Mouse (Mus musculus) kidney, embryonic 15.5 days (tissue): Measurements from ENCODE around the gene Trpm3. TPM values are rescaled to one million over a fixed set of nuclear protein-coding genes. Genes with fewer than 3 reads are reported as not detected.

Experiments
- ATAC-seq: fragments of 200-750 bp; cut with Nextera tagmentation; replicated peaks from 2 replicates; pipeline ENCODE4 v1.8.0; 2017; ENCODE audit warnings: moderate TSS enrichment; ENCODE audit not compliant: low FRiP score
- H3K27ac ChIP-seq: fragments of 300-500 bp; sonication (generic); 2 replicates; pipeline ENCODE4 v1.5.1; 2015; ENCODE audit warnings: mild to moderate bottlenecking, inconsistent platforms
- H3K27me3 ChIP-seq: fragments of 300-500 bp; sonication (generic); 2 replicates; pipeline ENCODE4 v1.6.1; 2015; ENCODE audit warnings: inconsistent platforms
- H3K36me3 ChIP-seq: fragments of 300-500 bp; sonication (generic); 2 replicates; pipeline ENCODE4 v1.6.1; 2015; ENCODE audit warnings: inconsistent platforms
- H3K4me1 ChIP-seq: fragments of 300-500 bp; sonication (generic); 2 replicates; pipeline ENCODE4 v1.6.1; 2015; ENCODE audit warnings: inconsistent platforms
- H3K4me2 ChIP-seq: fragments of 300-500 bp; sonication (generic); 2 replicates; pipeline ENCODE4 v1.6.1; 2015; ENCODE audit warnings: moderate library complexity, mild to moderate bottlenecking, inconsistent platforms
- H3K4me3 ChIP-seq: fragments of 300-500 bp; sonication (generic); replicated peaks from 2 replicates; pipeline ENCODE4 v1.5.1; 2015; ENCODE audit warnings: mild to moderate bottlenecking, inconsistent platforms
- H3K9ac ChIP-seq: fragments of 300-500 bp; sonication (generic); 2 replicates; pipeline ENCODE4 v1.6.1; 2015; ENCODE audit warnings: mild to moderate bottlenecking, inconsistent platforms
- H3K9me3 ChIP-seq: fragments of 300-500 bp; sonication (generic); replicated peaks from 2 replicates; pipeline ENCODE4 v1.6.1; 2016; ENCODE audit warnings: inconsistent platforms
- WGBS: fragments of 180-500 bp; shearing (Covaris S2); methylation state at CpG from one replicate; pipeline ENCODE4 v1.1.7; 2015; ENCODE audit warnings: mixed read lengths; 5-methylcytosine and 5-hydroxymethylcytosine counted together
- polyA plus RNA-seq: library from polyadenylated mRNA; unstranded; fragments of >200 nt; fragmentation: Nextera tagmentation; extraction: Ambion mirVana; gene quantifications from 2 replicates; pipeline ENCODE4 v1.2.1, GENCODE M21; 2015

Gene Trpm3
- polyA plus RNA-seq, 1 experiment from 2014 or later = 3.5 TPM

GRCm38 (mm10) chr19:22960450-22961265 lies 821.8 kb downstream of the Trpm3 start:
- H3K4me1 ChIP-seq = peaks cover 17% of the 10 kb centered on the region
- H3K9ac ChIP-seq = no peak overlapping the region
- H3K27ac ChIP-seq = no peak overlapping the region
- peak overlapping the region; percentile 44 for H3K4me2 ChIP-seq
- no peak overlapping the region for H3K4me3 ChIP-seq
- peak; percentile 66 for ATAC-seq
- H3K36me3 ChIP-seq = no peaks in the 10 kb centered on the region
- H3K9me3 ChIP-seq = no peaks in the 10 kb centered on the region
- WGBS = 57% methylated on average over 14 of the region's 14 CpGs
- H3K27me3 ChIP-seq = no peaks in the 10 kb centered on the region

- no peak overlapping the region for H3K9ac ChIP-seq
- no peak for ATAC-seq
- no peaks in the 10 kb centered on the region for H3K36me3 ChIP-seq
- H3K4me2 ChIP-seq = no peak overlapping the region
- no peak overlapping the region for H3K4me3 ChIP-seq
- no peaks in the 10 kb centered on the region for H3K9me3 ChIP-seq
- 66% methylated on average over 12 of the region's 12 CpGs for WGBS
- no peak overlapping the region for H3K27ac ChIP-seq
- peaks cover 17% of the 10 kb centered on the region for H3K4me1 ChIP-seq
- H3K27me3 ChIP-seq = no peaks in the 10 kb centered on the region
These were observed 823.3 kb downstream of the Trpm3 start for GRCm38 (mm10) chr19:22962001-22962708.

GRCm38 (mm10) chr19:22962731-22963130 lies 823.9 kb downstream of the Trpm3 start:
- ATAC-seq = no peak
- Histone ChIP-seq H3K27me3 (no peaks in the 10 kb centered on the region), H3K4me2 (no peak overlapping the region), H3K36me3 (no peaks in the 10 kb centered on the region), H3K9me3 (no peaks in the 10 kb centered on the region), H3K4me1 (peaks cover 17% of the 10 kb centered on the region), H3K9ac (no peak overlapping the region), H3K4me3 (no peak overlapping the region), H3K27ac (no peak overlapping the region)
- WGBS = 33% methylated on average over 8 of the region's 8 CpGs

- H3K9me3 ChIP-seq = no peaks in the 10 kb centered on the region
- ATAC-seq = no peak
- no peak overlapping the region for H3K4me3 ChIP-seq
- H3K4me2 ChIP-seq = no peak overlapping the region
- H3K9ac ChIP-seq = no peak overlapping the region
- 56% methylated on average over 6 of the region's 6 CpGs for WGBS
- no peak overlapping the region for H3K27ac ChIP-seq
- H3K4me1 ChIP-seq = peaks cover 17% of the 10 kb centered on the region
- no peaks in the 10 kb centered on the region for H3K36me3 ChIP-seq
- H3K27me3 ChIP-seq = no peaks in the 10 kb centered on the region
These were observed 825.0 kb downstream of the Trpm3 start for GRCm38 (mm10) chr19:22963726-22964398.

GRCm38 (mm10) chr19:22965470-22965869 lies 826.6 kb downstream of the Trpm3 start:
- no peaks in the 10 kb centered on the region for H3K27me3 ChIP-seq
- no peak overlapping the region for H3K9ac ChIP-seq
- 65% methylated on average over 6 of the region's 6 CpGs for WGBS
- H3K4me3 ChIP-seq = no peak overlapping the region
- H3K9me3 ChIP-seq = no peaks in the 10 kb centered on the region
- no peak for ATAC-seq
- H3K27ac ChIP-seq = no peak overlapping the region
- no peaks in the 10 kb centered on the region for H3K36me3 ChIP-seq
- peaks cover 17% of the 10 kb centered on the region for H3K4me1 ChIP-seq
- no peak overlapping the region for H3K4me2 ChIP-seq

GRCm38 (mm10) chr19:22973294-22973693 lies 834.4 kb downstream of the Trpm3 start:
- no peaks in the 10 kb centered on the region for H3K36me3 ChIP-seq
- H3K27me3 ChIP-seq = no peaks in the 10 kb centered on the region
- H3K9me3 ChIP-seq = no peaks in the 10 kb centered on the region
- WGBS = 92% methylated on average over 3 of the region's 3 CpGs
- no peak overlapping the region for H3K9ac ChIP-seq
- H3K27ac ChIP-seq = no peak overlapping the region
- no peaks in the 10 kb centered on the region for H3K4me1 ChIP-seq
- H3K4me3 ChIP-seq = no peak overlapping the region
- ATAC-seq = no peak
- H3K4me2 ChIP-seq = no peak overlapping the region

GRCm38 (mm10) chr19:22973727-22974126 lies 834.9 kb downstream of the Trpm3 start:
- no peaks in the 10 kb centered on the region for H3K9me3 ChIP-seq
- no peak overlapping the region for H3K4me3 ChIP-seq
- no peak overlapping the region for H3K4me2 ChIP-seq
- 89% methylated on average over 5 of the region's 5 CpGs for WGBS
- no peak overlapping the region for H3K27ac ChIP-seq
- H3K36me3 ChIP-seq = no peaks in the 10 kb centered on the region
- ATAC-seq = no peak
- no peaks in the 10 kb centered on the region for H3K27me3 ChIP-seq
- no peaks in the 10 kb centered on the region for H3K4me1 ChIP-seq
- no peak overlapping the region for H3K9ac ChIP-seq

GRCm38 (mm10) chr19:22975801-22976200 lies 837.0 kb downstream of the Trpm3 start:
- no peak for ATAC-seq
- H3K9ac ChIP-seq = no peak overlapping the region
- 88% methylated on average over 5 of the region's 5 CpGs for WGBS

GRCm38 (mm10) chr19:22977508-22977907 lies 838.7 kb downstream of the Trpm3 start:
- Histone ChIP-seq H3K9me3 (no peaks in the 10 kb centered on the region), H3K4me2 (no peak overlapping the region), H3K27ac (no peak overlapping the region), H3K4me3 (no peak overlapping the region), H3K27me3 (no peaks in the 10 kb centered on the region), H3K4me1 (no peaks in the 10 kb centered on the region), H3K36me3 (no peaks in the 10 kb centered on the region), H3K9ac (no peak overlapping the region)
- ATAC-seq = no peak
- WGBS = 76% methylated on average over 5 of the region's 5 CpGs

More at GRCm38 (mm10) chr19:22975801-22976200, 837.0 kb downstream of the Trpm3 start:
- Histone ChIP-seq H3K4me3 (no peak overlapping the region), H3K27me3 (no peaks in the 10 kb centered on the region), H3K36me3 (no peaks in the 10 kb centered on the region), H3K9me3 (no peaks in the 10 kb centered on the region), H3K4me2 (no peak overlapping the region), H3K4me1 (no peaks in the 10 kb centered on the region), H3K27ac (no peak overlapping the region)

GRCm38 (mm10) chr19:22978763-22979162 lies 839.9 kb downstream of the Trpm3 start:
- ATAC-seq = no peak
- Histone ChIP-seq H3K36me3 (no peaks in the 10 kb centered on the region), H3K27me3 (no peaks in the 10 kb centered on the region), H3K9me3 (no peaks in the 10 kb centered on the region), H3K4me3 (no peak overlapping the region), H3K27ac (no peak overlapping the region), H3K4me2 (no peak overlapping the region), H3K9ac (no peak overlapping the region), H3K4me1 (no peaks in the 10 kb centered on the region)
- WGBS = 91% methylated on average over 7 of the region's 7 CpGs

- Histone ChIP-seq H3K4me2 (no peak overlapping the region), H3K27ac (no peak overlapping the region), H3K9ac (no peak overlapping the region), H3K27me3 (no peaks in the 10 kb centered on the region), H3K4me3 (no peak overlapping the region), H3K4me1 (no peaks in the 10 kb centered on the region), H3K9me3 (no peaks in the 10 kb centered on the region), H3K36me3 (no peaks in the 10 kb centered on the region)
- no peak for ATAC-seq
- WGBS = 76% methylated on average over 1 of the region's 1 CpGs
These were observed 840.3 kb downstream of the Trpm3 start for GRCm38 (mm10) chr19:22979191-22979590.

- 94% methylated on average over 12 of the region's 12 CpGs for WGBS
- H3K4me2 ChIP-seq = no peak overlapping the region
- no peaks in the 10 kb centered on the region for H3K27me3 ChIP-seq
- H3K9ac ChIP-seq = no peak overlapping the region
- H3K36me3 ChIP-seq = no peaks in the 10 kb centered on the region
- ATAC-seq = no peak
- H3K4me3 ChIP-seq = no peak overlapping the region
- H3K9me3 ChIP-seq = no peaks in the 10 kb centered on the region
- no peak overlapping the region for H3K27ac ChIP-seq
- no peaks in the 10 kb centered on the region for H3K4me1 ChIP-seq
These were observed 849.1 kb downstream of the Trpm3 start for GRCm38 (mm10) chr19:22987914-22988313.
